Mouse (Mus musculus) erythroblast, embryonic 14.5 days (primary cell): ENCODE results near the gene Aldh3a2. TPM values are rescaled to one million over a fixed set of nuclear protein-coding genes. Genes with fewer than 3 reads are reported as not detected.
"Not testable (repeated sequence)": the region's sequence is repeated elsewhere in the genome, so short reads cannot be mapped to it uniquely, and the experiment has no call there.

Source experiments
- H3K27me3 ChIP-seq: 2 replicates; pipeline ENCODE4 v1.6.1; 2012; ENCODE audit warnings: inconsistent platforms; ENCODE audit not compliant: control insufficient read depth
- H3K36me3 ChIP-seq: 2 replicates; pipeline ENCODE4 v1.6.1; 2012; ENCODE audit warnings: mild to moderate bottlenecking, inconsistent platforms; ENCODE audit not compliant: control insufficient read depth
- H3K4me1 ChIP-seq: 2 replicates; pipeline ENCODE4 v1.6.1; 2012; ENCODE audit warnings: inconsistent platforms; ENCODE audit not compliant: control insufficient read depth
- H3K4me3 ChIP-seq: replicated peaks from 2 replicates; pipeline ENCODE3; 2012; ENCODE audit warnings: moderate library complexity, mild to moderate bottlenecking, inconsistent platforms
- H3K9me3 ChIP-seq: 2 replicates; pipeline ENCODE4 v1.6.1; 2012; ENCODE audit warnings: low read length, inconsistent platforms, mixed read lengths; ENCODE audit not compliant: control insufficient read depth
- GATA1 ChIP-seq: IDR thresholded peaks from 2 replicates; pipeline ENCODE4 v1.6.1; 2012; ENCODE audit warnings: low read length, inconsistent platforms, mixed read lengths
- TAL1 ChIP-seq: IDR thresholded peaks from 3 replicates; pipeline ENCODE4 v1.6.1; 2012; ENCODE audit warnings: low read length, inconsistent platforms, mixed read lengths
- polyA plus RNA-seq: library from polyadenylated mRNA; stranded (reverse); fragments of >175 nt; gene quantifications from 2 replicates; pipeline ENCODE4 v1.2.3, GENCODE M21; 2012

Aldh3a2 gene
- 0.12 TPM in 1 of 2 replicates, not detected in the other for polyA plus RNA-seq

- H3K27me3 ChIP-seq: peaks cover 2% of the 10 kb centered on the region; the same call in 1 of the 2 replicates
- peaks cover 12% of the 10 kb centered on the region for H3K36me3 ChIP-seq
- H3K9me3 ChIP-seq: no peaks in the 10 kb centered on the region
- H3K4me3 ChIP-seq: peak within 1 kb of the TSS; percentile 69
- H3K4me1 ChIP-seq: peaks cover 24% of the 10 kb centered on the region
- peak; percentile 57; the same call in 1 of the 2 replicates for TF ChIP-seq GATA1
- TF ChIP-seq TAL1: no peak
These were observed at the start of gene Aldh3a2 for GRCm38 (mm10) chr11:61266551-61267533. Aldh3a2 (minus strand) TSS chr11:61267464.

GRCm38 (mm10) chr11:61316864-61317263, 49.6 kb upstream of the Aldh3a2 start:
- Histone ChIP-seq H3K4me3 (no peak overlapping the region), H3K9me3 (no peaks in the 10 kb centered on the region), H3K27me3 (peaks cover 2% of the 10 kb centered on the region; the same call in 1 of the 2 replicates), H3K4me1 (peaks cover 17% of the 10 kb centered on the region), H3K36me3 (no peaks in the 10 kb centered on the region)
- TF ChIP-seq TAL1: no peak
- TF ChIP-seq GATA1: no peak

- no peaks in the 10 kb centered on the region for H3K27me3 ChIP-seq
- no peaks in the 10 kb centered on the region for H3K36me3 ChIP-seq
- H3K9me3 ChIP-seq: no peaks in the 10 kb centered on the region
- TF ChIP-seq GATA1: no peak
- TF ChIP-seq TAL1: no peak
- peaks cover 12% of the 10 kb centered on the region for H3K4me1 ChIP-seq
- H3K4me3 ChIP-seq: no peak overlapping the region
These were observed 43.1 kb upstream of the Aldh3a2 start for GRCm38 (mm10) chr11:61310321-61310720.

GRCm38 (mm10) chr11:61309831-61310230, 42.6 kb upstream of the Aldh3a2 start:
- peaks cover 12% of the 10 kb centered on the region for H3K4me1 ChIP-seq
- H3K4me3 ChIP-seq: no peak overlapping the region
- H3K9me3 ChIP-seq: no peaks in the 10 kb centered on the region
- no peaks in the 10 kb centered on the region for H3K36me3 ChIP-seq
- no peaks in the 10 kb centered on the region for H3K27me3 ChIP-seq
- no peak for TF ChIP-seq GATA1
- TF ChIP-seq TAL1: no peak

GRCm38 (mm10) chr11:61307795-61308194, 40.5 kb upstream of the Aldh3a2 start:
- no peaks in the 10 kb centered on the region for H3K27me3 ChIP-seq
- TF ChIP-seq TAL1: no peak
- TF ChIP-seq GATA1: no peak
- H3K36me3 ChIP-seq: no peaks in the 10 kb centered on the region
- H3K9me3 ChIP-seq: no peaks in the 10 kb centered on the region
- no peak overlapping the region for H3K4me3 ChIP-seq
- H3K4me1 ChIP-seq: peaks cover 9% of the 10 kb centered on the region

- TF ChIP-seq TAL1: no peak
- no peak for TF ChIP-seq GATA1
- peaks cover 16% of the 10 kb centered on the region for H3K4me1 ChIP-seq
- no peaks in the 10 kb centered on the region for H3K27me3 ChIP-seq
- no peaks in the 10 kb centered on the region for H3K9me3 ChIP-seq
- H3K36me3 ChIP-seq: no peaks in the 10 kb centered on the region
- H3K4me3 ChIP-seq: no peak overlapping the region
These were observed 38.1 kb upstream of the Aldh3a2 start for GRCm38 (mm10) chr11:61305377-61305776.

- not testable (repeated sequence) for H3K27me3 ChIP-seq, H3K4me3 ChIP-seq, H3K9me3 ChIP-seq, H3K36me3 ChIP-seq
- peaks cover 21% of the 10 kb centered on the region for H3K4me1 ChIP-seq
These were observed 37.3 kb upstream of the Aldh3a2 start for GRCm38 (mm10) chr11:61304535-61304934.

- Histone ChIP-seq H3K4me3 (peak overlapping the region; percentile 46), H3K4me1 (peaks cover 14% of the 10 kb centered on the region), H3K9me3 (no peaks in the 10 kb centered on the region), H3K36me3 (no peaks in the 10 kb centered on the region), H3K27me3 (no peaks in the 10 kb centered on the region)
- TF ChIP-seq TAL1 (no peak), GATA1 (no peak)
These were observed 33.6 kb upstream of the Aldh3a2 start for GRCm38 (mm10) chr11:61300716-61301392.

- Histone ChIP-seq H3K9me3 (no peaks in the 10 kb centered on the region), H3K4me1 (peaks cover 14% of the 10 kb centered on the region), H3K27me3 (no peaks in the 10 kb centered on the region), H3K36me3 (no peaks in the 10 kb centered on the region), H3K4me3 (no peak overlapping the region)
- TF ChIP-seq GATA1 (no peak), TAL1 (no peak)
These were observed 32.9 kb upstream of the Aldh3a2 start for GRCm38 (mm10) chr11:61300205-61300604.

- Histone ChIP-seq H3K4me1 (peaks cover 13% of the 10 kb centered on the region), H3K9me3 (no peaks in the 10 kb centered on the region), H3K4me3 (no peak overlapping the region), H3K27me3 (no peaks in the 10 kb centered on the region), H3K36me3 (no peaks in the 10 kb centered on the region)
- TF ChIP-seq GATA1: no peak
- TF ChIP-seq TAL1: no peak
These were observed 30.6 kb upstream of the Aldh3a2 start for GRCm38 (mm10) chr11:61297901-61298300.
